Mouse (Mus musculus): ENCODE measurements at regions not wholly inside any gene's neighbourhood (a gene's known extent, or its start where the extent isn't known, plus 50 kb on each side); places are given as distances from the start of the nearest gene placed in this dataset.

DNA sequence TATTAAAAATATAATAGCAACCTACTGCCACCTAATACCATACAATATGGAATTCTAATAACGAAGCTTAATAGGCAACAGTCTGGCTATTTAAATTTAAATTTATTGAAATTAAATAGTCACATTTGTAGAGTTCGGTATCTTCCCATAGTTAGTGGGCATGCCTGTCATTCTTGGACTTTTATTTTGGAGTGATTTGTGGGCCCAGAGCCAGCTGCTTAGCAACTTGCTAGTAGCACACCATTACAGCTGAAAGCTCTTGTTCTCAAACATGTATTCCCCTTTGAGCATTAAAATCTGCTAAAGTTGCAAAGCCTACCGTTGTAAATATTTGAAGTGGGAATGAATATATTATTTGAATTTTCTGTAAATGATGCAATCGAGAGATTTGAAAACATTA is 359.2 kb upstream of the Nrsn1 start:
- TF ChIP-seq CTCF (IDR thresholded peaks at IDR 0.05; ENCODE audit: low read depth) (no peak), EP300 (IDR thresholded peaks at IDR 0.05; ENCODE audit: low read depth) (no peak)
